Mouse (Mus musculus): ENCODE measurements around the gene Trim47. TPM values are rescaled to one million over a fixed set of nuclear protein-coding genes. Genes with fewer than 3 reads are reported as not detected.
"Not testable (repeated sequence)": the region's sequence is repeated elsewhere in the genome, so short reads cannot be mapped to it uniquely, and the experiment has no call there.

Gene Trim47
- total and polyA plus RNA-seq, 3 experiments = 10.3 to 49.1 (median 17.9) TPM

GRCm38 (mm10) chr11:116107777-116108285 lies 19.2 kb downstream of the Trim47 start:
- no peak for DNase-seq

DNA sequence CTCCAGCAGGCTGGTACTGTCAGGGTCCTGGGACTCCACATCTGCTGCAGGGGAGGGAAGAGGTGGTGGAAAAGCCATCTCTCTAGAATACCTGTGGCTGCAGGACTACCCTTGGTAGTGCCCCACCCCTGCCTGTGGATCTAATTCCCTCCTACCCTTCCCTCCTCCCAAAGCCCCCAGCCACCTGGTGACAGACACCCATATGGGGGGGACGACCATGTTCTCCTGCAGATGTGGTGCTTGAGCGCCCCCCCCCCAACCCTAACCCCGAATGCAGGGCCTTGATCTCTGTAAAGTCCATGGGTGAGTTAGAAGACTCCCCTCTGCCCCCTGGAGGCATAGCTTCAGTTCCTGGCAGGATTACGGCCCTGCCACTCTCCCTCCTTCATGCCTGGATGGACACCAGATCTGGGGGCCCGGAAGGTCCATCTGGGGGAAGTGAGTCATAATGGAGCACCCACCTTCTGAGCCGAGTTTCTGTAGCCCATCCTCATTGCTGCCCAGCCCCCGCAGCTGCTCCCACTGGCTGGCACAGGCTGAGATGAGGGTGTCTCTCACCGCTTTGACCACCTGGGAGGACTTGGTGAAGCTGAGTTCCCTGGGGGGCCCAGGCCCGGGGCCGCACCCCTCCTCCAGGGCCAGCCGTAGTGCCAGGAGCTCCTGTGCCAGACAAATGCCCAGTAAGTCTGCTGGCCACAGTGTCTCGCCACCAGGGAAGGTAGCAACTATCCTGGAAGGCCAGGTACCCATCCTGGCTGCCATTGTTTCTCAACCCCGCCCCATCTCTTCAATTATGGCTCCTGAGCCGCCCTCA lies 19.8 kb downstream of the Trim47 start:
- no peak for DNase-seq

DNA sequence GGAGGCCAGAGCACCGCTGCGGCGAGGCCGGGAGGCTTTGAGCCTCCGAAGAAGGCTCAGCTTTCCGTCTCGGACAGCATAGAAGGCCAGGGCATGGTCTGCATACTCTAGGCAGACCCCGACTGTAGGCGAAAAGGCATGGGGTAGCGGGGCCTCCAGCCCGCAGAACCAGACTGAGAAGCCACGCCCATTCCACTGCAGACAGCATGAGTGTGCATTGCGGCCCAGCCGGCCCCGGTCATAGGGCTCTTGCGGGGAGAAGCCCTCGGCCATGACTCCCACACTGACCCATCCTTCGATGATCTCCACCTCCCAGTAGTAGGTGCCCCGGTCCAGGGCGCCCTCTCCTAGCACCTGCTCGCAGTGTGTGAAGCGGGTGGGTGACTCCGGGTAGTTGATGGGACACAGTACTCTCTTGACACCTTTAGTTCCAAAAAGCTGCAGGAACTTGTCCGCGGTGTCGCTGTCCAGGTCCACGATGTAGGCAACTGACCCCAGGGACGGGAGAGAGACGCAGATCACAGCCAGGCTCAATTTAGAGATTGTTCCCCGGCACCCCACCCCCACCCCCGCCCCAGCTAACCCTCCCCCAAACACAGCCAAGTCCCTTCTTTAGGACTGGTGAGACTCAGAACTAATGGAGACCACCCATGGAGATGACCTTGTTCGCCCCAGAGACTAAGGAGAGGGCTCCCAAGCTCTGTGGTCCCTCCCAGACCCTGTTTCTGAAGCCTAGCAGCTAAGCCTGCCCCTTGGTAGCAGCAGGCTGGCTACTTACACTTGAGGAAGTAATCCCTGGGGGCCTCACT lies 20.7 kb downstream of the Trim47 start:
- no peak for DNase-seq

DNA sequence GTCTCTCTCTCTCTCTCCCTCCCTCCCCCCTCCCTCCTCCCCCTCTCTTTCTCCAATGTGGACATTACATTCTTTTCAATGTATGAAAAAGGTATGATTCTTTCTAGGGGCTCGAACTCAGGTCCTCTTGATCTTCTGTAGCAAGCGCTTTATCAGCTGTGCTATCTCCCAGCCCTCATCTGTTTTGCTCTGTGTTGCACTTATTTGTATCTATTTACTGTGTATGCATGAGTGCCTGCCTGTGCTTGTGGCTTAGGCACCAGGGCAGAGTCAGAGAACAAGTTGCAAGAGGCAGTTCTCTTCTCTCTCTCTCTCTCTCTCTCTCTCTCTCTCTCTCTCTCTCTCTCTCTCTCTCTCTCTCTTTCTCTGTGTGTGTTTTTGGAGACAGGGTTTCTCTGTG lies 21.9 kb downstream of the Trim47 start:
- DNase-seq = no peak

- DNase-seq = peak; percentile 89
These were observed 22.9 kb downstream of the Trim47 start for GRCm38 (mm10) chr11:116104006-116104646.

GRCm38 (mm10) chr11:116103572-116103971 lies 23.4 kb downstream of the Trim47 start:
- DNase-seq = peak; percentile 55

- DNase-seq = no peak
These were observed 24.5 kb downstream of the Trim47 start for GRCm38 (mm10) chr11:116102472-116102871.

DNA sequence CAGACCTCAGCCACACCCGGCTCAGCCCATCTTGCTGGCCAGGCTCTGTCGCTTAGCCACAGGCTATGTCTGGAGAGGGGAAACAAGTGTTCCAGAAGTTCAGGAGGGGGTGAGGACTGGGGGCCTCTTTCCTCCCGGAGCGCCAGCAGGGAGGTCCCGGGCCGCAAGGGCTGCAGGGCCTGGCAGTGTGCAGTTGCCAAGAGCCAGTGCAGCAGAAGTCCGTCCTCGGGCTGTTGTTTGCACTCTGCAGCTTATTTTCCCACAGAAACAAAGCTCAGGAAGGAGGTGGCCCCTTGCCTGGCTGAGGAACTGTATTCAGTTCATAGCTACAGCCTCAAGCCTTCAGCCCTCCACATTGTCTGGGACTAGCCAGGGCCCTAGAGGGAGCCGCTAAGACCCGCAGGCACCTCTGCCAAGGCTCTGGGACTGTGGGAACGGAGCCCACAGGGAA lies 25.1 kb downstream of the Trim47 start:
- DNase-seq = peak; percentile 38

DNA sequence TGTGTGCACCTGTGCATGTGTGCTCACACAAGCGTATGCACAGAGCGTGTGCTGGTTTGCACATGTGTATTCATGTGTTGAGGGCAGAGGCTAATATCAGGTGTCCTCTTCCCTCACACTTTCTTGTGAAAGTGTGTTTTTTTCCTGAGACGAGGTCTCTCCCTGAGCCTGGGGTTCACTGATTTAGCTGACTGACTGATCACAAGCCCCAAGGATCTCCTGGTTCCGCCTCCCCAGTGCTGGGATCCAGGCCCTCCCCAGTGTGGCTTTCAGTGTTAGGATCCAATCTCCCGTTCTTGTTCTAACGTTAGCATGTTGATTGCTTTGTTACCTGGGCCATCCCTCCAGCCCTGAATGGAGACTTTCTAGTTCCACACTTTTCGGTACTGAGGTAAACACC lies 26.2 kb downstream of the Trim47 start:
- no peak for DNase-seq

- DNase-seq = peak; percentile 38
These were observed 26.6 kb downstream of the Trim47 start for GRCm38 (mm10) chr11:116100385-116100784.

DNA sequence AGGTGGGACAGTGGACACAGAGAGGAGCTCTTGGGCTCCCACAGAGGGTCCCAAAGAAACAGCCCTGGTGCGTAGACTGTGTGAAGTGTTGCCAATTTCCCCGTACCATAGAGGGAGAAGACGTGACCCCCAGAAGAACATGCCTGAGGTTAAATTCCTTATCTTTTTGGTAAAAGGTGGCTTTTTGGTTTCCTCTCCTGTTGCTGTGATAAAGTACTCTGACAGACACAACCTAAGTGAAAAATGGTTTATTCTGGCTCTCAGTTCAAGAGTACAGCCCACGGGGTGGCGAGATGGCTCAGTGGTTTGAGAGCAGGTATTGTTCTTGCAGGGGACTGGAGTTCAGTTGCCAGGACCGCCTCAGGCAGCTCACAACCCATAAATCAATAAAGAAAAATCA lies 27.5 kb downstream of the Trim47 start:
- DNase-seq = no peak

- peak; percentile 9 for DNase-seq
These were observed 28.1 kb downstream of the Trim47 start for GRCm38 (mm10) chr11:116098711-116099460.

- no peak for DNase-seq
These were observed 30.5 kb downstream of the Trim47 start for GRCm38 (mm10) chr11:116096213-116097108.

- peak; percentile 81 for DNase-seq
These were observed 31.4 kb downstream of the Trim47 start for GRCm38 (mm10) chr11:116095573-116095972.

DNA sequence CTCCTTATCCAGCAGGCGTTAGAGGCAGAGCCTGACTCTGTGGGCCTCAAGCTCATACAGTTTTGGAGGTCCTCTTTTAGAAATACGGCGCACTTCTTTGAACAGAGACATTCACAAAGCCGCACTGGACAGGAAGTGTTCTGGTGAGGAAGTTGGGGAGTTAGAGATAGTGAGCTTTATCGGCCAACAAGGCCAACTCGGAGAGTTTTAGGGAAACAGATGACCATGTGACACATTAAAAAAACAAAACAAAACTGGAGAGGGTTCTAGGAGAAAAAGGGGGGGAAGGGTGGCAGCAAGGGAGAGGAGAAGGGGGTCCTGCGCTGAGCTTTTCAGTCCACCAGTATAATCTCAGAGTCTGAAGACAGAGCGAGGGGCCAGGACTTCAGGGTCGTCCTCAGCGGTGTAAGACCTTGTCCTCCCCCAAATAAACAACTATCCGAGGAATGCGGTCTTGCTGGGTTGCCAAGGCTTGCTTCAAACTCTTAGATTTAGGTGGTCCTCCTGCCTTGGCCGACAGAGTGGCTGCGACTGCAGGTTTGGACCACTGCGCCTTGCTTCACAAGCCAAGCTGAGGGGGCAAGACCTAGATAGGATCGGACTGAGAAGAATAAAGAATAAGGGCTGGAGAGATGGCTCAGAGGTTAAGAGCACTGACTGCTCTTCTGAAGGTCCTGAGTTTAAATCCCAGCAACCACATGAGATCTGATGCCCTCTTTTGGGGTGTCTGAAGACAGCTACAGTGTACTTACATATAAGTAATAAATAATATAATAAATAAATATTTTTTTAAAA lies 33.0 kb downstream of the Trim47 start:
- peak; percentile 58 for DNase-seq

DNA sequence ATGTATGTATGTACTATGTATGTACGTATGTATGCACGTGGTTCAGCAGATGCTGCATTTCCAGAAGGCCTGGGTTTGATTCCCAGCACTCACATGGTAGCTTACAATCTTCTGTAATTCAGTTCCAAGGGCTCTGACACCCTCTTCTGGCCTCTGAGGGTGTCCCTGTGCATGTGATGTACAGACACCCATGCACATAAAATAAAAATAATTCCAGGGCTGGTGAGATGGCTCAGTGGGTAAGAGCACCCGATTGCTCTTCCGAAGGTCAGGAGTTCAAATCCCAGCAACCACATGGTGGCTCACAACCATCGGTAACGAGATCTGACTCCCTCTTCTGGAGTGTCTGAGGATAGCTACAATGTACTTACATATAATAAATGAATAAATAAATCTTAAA lies 34.1 kb downstream of the Trim47 start:
- DNase-seq = not testable (repeated sequence)

DNA sequence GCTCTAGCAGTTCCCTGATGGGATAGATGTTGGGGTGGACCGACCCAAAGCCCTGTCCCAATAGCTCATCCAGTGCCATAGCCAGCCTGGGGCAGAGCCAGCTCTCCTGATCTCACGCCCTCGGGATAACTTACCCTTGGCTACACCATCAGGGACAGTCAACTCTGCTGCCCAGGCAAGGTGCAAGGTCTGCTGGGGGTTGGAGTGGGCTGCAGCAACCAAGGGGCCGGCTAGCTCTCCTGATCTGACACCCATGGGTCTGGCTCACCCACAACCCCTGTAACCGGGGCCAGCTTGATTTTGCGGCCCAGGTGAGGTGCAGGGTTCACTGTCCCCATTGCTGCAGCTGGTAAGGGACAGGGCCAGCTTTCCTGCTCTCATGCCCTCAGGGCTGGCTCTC lies 35.4 kb downstream of the Trim47 start:
- no peak for DNase-seq

DNA sequence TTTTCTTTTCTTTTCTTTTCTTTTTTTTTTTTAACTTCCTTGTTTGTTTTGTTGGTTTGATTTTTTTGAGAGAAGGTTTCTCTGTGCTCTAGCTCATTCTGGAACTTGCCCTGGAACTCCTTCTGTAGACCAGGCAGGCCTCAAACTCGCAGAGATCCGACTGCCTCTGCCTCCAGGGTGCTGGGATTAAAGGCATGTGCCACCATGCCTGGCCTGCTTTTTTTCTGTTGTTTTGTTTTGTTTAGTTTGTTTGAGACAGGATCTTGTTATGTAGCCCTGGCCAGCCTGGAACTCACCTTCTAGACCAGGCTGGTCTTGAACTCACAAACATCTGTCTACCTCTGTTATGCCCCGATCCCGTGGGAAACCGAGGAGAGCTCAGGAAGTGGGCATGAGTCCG lies 37.5 kb downstream of the Trim47 start:
- DNase-seq = no peak

DNA sequence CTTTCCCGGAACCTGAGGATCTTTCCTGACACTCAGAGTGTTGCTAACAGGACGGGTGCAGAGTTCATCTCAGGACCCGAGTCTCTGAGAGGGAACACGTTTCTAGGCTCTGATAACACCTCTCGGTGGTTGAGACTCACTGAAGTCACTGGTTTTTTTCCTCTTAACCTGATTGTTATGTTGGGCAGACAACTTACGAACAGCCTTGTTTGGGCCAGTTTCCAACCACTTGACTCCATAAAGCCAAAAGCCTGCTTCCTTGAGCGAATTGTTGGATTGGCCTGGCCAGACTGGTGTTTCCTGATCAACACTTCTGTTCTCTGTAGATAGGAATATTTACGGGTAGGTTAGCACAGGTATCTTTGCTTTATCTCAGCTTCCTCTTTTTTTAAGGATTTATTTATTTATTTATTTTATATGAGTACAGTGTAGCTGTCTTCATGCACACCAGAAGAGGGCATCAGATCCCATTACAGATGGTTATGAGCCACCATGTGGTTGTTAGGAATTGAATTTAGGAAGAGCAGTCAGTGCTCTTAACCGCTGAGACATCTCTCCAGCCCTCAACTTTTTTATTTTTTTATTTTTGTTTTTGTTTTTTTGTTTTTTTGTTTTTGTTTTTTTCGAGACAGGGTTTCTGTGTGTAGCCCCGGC lies 38.1 kb downstream of the Trim47 start:
- DNase-seq = no peak
